Mouse (Mus musculus) ES-Bruce4 (cell line): ENCODE data around the gene Manbal.

ENCODE experiments used
- CTCF ChIP-seq: IDR thresholded peaks from one replicate; pipeline ENCODE4 v1.8.1; 2011; ENCODE audit warnings: low read depth, low read length
- EP300 ChIP-seq: IDR thresholded peaks from 2 replicates; pipeline ENCODE4 v1.6.1; 2011; ENCODE audit warnings: low read depth, low read length; ENCODE audit not compliant: insufficient read depth
- POLR2A ChIP-seq: IDR thresholded peaks from one replicate; pipeline ENCODE4 v1.8.1; 2011; ENCODE audit warnings: low read length; ENCODE audit not compliant: insufficient read depth

DNA sequence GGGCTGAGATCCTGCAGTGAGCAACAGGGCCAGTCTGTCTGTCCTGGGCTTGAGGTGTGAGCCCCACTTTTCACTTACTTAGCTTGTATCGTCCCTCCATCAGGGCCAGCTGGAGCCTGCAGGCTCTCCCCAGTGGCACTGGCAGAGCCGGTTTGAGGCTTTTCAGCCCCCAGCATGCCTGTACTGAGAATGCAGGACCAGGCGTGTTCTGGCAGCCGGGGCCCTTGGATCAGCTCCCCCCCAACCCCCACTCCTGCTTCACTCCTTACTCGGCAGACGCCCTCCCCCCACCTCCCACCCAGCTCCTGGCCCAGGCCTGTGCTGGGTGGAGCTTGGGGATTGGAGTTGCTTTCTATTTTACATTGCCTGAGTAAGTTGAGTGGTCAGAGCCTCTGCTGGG lies 67.1 kb downstream of the Manbal start:
- TF ChIP-seq CTCF, result no peak
- no peak for TF ChIP-seq POLR2A
- no peak for TF ChIP-seq EP300
